Mouse (Mus musculus) intestine, embryonic 16.5 days (tissue): ENCODE results near the gene Tead2. TPM values are rescaled to one million over a fixed set of nuclear protein-coding genes. Genes with fewer than 3 reads are reported as not detected.
"Not testable (repeated sequence)": the region's sequence is repeated elsewhere in the genome, so short reads cannot be mapped to it uniquely, and the experiment has no call there.

ENCODE experiments used
- ATAC-seq: fragments of 200-750 bp; cut with Nextera tagmentation; 2 replicates; pipeline ENCODE4 v1.8.0; 2017; ENCODE audit warnings: moderate TSS enrichment, moderate library complexity
- H3K27ac ChIP-seq: fragments of 300-500 bp; sonication (generic); 2 replicates; pipeline ENCODE4 v1.5.1; 2014; ENCODE audit warnings: mild to moderate bottlenecking, low read length
- H3K27me3 ChIP-seq: fragments of 300-500 bp; sonication (generic); replicated peaks from 2 replicates; pipeline ENCODE4 v1.6.1; 2014; ENCODE audit warnings: low read length, control low read depth, mixed read lengths; ENCODE audit not compliant: control insufficient read depth, insufficient read depth
- H3K36me3 ChIP-seq: fragments of 300-500 bp; sonication (generic); 2 replicates; pipeline ENCODE4 v1.6.1; 2014; ENCODE audit warnings: low read length, control low read depth; ENCODE audit not compliant: control insufficient read depth, insufficient read depth
- H3K4me1 ChIP-seq: fragments of 300-500 bp; sonication (generic); 2 replicates; pipeline ENCODE4 v1.6.1; 2014; ENCODE audit warnings: low read length, control low read depth, mixed read lengths; ENCODE audit not compliant: control insufficient read depth, insufficient read depth
- H3K4me2 ChIP-seq: fragments of 300-500 bp; sonication (generic); 2 replicates; pipeline ENCODE4 v1.6.1; 2014; ENCODE audit warnings: low read depth, low read length, control low read depth
- H3K4me3 ChIP-seq: fragments of 300-500 bp; sonication (generic); 2 replicates; pipeline ENCODE4 v1.5.1; 2014; ENCODE audit warnings: mild to moderate bottlenecking, low read length
- H3K9ac ChIP-seq: fragments of 300-500 bp; sonication (generic); 2 replicates; pipeline ENCODE4 v1.6.1; 2014; ENCODE audit warnings: low read depth, low read length
- H3K9me3 ChIP-seq: fragments of 300-500 bp; sonication (generic); 2 replicates; pipeline ENCODE4 v1.6.1; 2016; ENCODE audit warnings: low read length, control low read depth; ENCODE audit not compliant: control insufficient read depth
- WGBS: fragments of 180-500 bp; shearing (Covaris S2); extraction: QIAGEN DNeasy Blood & Tissue Kit; methylation state at CpG from one replicate; pipeline ENCODE4 v1.1.7; 2014; 5-methylcytosine and 5-hydroxymethylcytosine counted together
- polyA plus RNA-seq: library from polyadenylated mRNA; unstranded; fragments of >200 nt; fragmentation: Nextera tagmentation; extraction: Ambion mirVana; gene quantifications from 2 replicates; pipeline ENCODE4 v1.2.1, GENCODE M21; 2015

Tead2 gene
- polyA plus RNA-seq: 69.6 and 82.1 TPM in 2 replicates

- H3K4me1 ChIP-seq: peaks cover 30% of the 10 kb centered on the region
- H3K27me3 ChIP-seq: peaks cover 15% of the 10 kb centered on the region
- peak within 1 kb of the TSS; percentile 89 for H3K27ac ChIP-seq
- H3K36me3 ChIP-seq: peaks cover 10% of the 10 kb centered on the region
- H3K9ac ChIP-seq: peak within 1 kb of the TSS; percentile 91
- under 1% methylated on average over 53 of the region's 55 CpGs for WGBS
- peak; percentile 64 for ATAC-seq
- H3K4me3 ChIP-seq: peak within 1 kb of the TSS; percentile 76
- H3K4me2 ChIP-seq: peak within 1 kb of the TSS; percentile 85
- no peaks in the 10 kb centered on the region for H3K9me3 ChIP-seq
Observed at GRCm38 (mm10) chr7:45215673-45216441, at the start of gene Tead2. TSS of gene Tead2 (plus strand) at chr7:45215753.

GRCm38 (mm10) chr7:45166950-45167401 is 48.6 kb upstream of the Tead2 start:
- peaks cover 19% of the 10 kb centered on the region for H3K9me3 ChIP-seq
- H3K9ac ChIP-seq: no peak overlapping the region
- no peak overlapping the region for H3K4me2 ChIP-seq
- no peak overlapping the region for H3K27ac ChIP-seq
- H3K4me3 ChIP-seq: no peak overlapping the region
- H3K27me3 ChIP-seq: peaks cover 68% of the 10 kb centered on the region
- 21% methylated on average over 8 of the region's 10 CpGs for WGBS
- no peak for ATAC-seq
- no peaks in the 10 kb centered on the region for H3K36me3 ChIP-seq
- peaks cover 7% of the 10 kb centered on the region for H3K4me1 ChIP-seq

- 3% methylated on average over 19 of the region's 19 CpGs for WGBS
- no peak overlapping the region for H3K4me2 ChIP-seq
- H3K27ac ChIP-seq: no peak overlapping the region
- H3K4me1 ChIP-seq: peaks cover 4% of the 10 kb centered on the region; the same call in 1 of the 2 replicates
- peaks cover 65% of the 10 kb centered on the region for H3K27me3 ChIP-seq
- H3K9me3 ChIP-seq: peaks cover 19% of the 10 kb centered on the region
- H3K9ac ChIP-seq: no peak overlapping the region
- no peak overlapping the region for H3K4me3 ChIP-seq
- no peaks in the 10 kb centered on the region for H3K36me3 ChIP-seq
- ATAC-seq: no peak
Observed at GRCm38 (mm10) chr7:45167761-45168445, 47.6 kb upstream of the Tead2 start.

GRCm38 (mm10) chr7:45168656-45169055 is 46.9 kb upstream of the Tead2 start:
- peaks cover 4% of the 10 kb centered on the region; the same call in 1 of the 2 replicates for H3K4me1 ChIP-seq
- no peak overlapping the region for H3K4me3 ChIP-seq
- H3K4me2 ChIP-seq: no peak overlapping the region
- H3K36me3 ChIP-seq: no peaks in the 10 kb centered on the region
- H3K9me3 ChIP-seq: peaks cover 19% of the 10 kb centered on the region
- peaks cover 57% of the 10 kb centered on the region for H3K27me3 ChIP-seq
- no peak overlapping the region for H3K9ac ChIP-seq
- 8% methylated on average over 24 of the region's 24 CpGs for WGBS
- H3K27ac ChIP-seq: no peak overlapping the region
- no peak for ATAC-seq

GRCm38 (mm10) chr7:45169495-45169894 is 46.1 kb upstream of the Tead2 start:
- Histone ChIP-seq H3K36me3 (no peaks in the 10 kb centered on the region), H3K27ac (no peak overlapping the region), H3K9ac (no peak overlapping the region), H3K9me3 (peaks cover 19% of the 10 kb centered on the region), H3K4me1 (no peaks in the 10 kb centered on the region), H3K4me3 (no peak overlapping the region), H3K4me2 (no peak overlapping the region), H3K27me3 (peaks cover 55% of the 10 kb centered on the region)
- ATAC-seq: no peak
- WGBS: 90% methylated on average over 3 of the region's 3 CpGs

- no peak for ATAC-seq
- peaks cover 19% of the 10 kb centered on the region for H3K9me3 ChIP-seq
- H3K36me3 ChIP-seq: no peaks in the 10 kb centered on the region
- H3K4me2 ChIP-seq: no peak overlapping the region
- 0 out of 2 replicates have a peak, but pooled peaks cover 8% of the 10 kb centered on the region for H3K4me1 ChIP-seq
- H3K4me3 ChIP-seq: no peak overlapping the region
- H3K27me3 ChIP-seq: peaks cover 59% of the 10 kb centered on the region
- no peak overlapping the region for H3K27ac ChIP-seq
- WGBS: 58% methylated on average over 7 of the region's 7 CpGs
- H3K9ac ChIP-seq: no peak overlapping the region
Observed at GRCm38 (mm10) chr7:45172974-45173373, 42.6 kb upstream of the Tead2 start.

GRCm38 (mm10) chr7:45173772-45174171 is 41.8 kb upstream of the Tead2 start:
- H3K36me3 ChIP-seq, H3K4me1 ChIP-seq, ATAC-seq, H3K9ac ChIP-seq, H3K4me2 ChIP-seq, H3K4me3 ChIP-seq, H3K27ac ChIP-seq: not testable (repeated sequence)
- 73% methylated on average over 1 of the region's 1 CpGs for WGBS
- peaks cover 59% of the 10 kb centered on the region for H3K27me3 ChIP-seq
- peaks cover 19% of the 10 kb centered on the region for H3K9me3 ChIP-seq

- Histone ChIP-seq H3K36me3 (no peaks in the 10 kb centered on the region), H3K27me3 (peaks cover 61% of the 10 kb centered on the region), H3K4me2 (no peak overlapping the region), H3K4me3 (peak overlapping the region; percentile 5; the same call in 1 of the 2 replicates), H3K9me3 (peaks cover 10% of the 10 kb centered on the region), H3K9ac (no peak overlapping the region), H3K27ac (no peak overlapping the region), H3K4me1 (0 out of 2 replicates have a peak, but pooled peaks cover 8% of the 10 kb centered on the region)
- whole genome bisulfite sequencing: 5% methylated on average over 29 of the region's 29 CpGs
- ATAC-seq: no peak; the same call in 1 of the 2 replicates
Observed at GRCm38 (mm10) chr7:45174567-45175280, 40.8 kb upstream of the Tead2 start.

- no peak overlapping the region for H3K9ac ChIP-seq
- H3K4me2 ChIP-seq: no peak overlapping the region
- no peak overlapping the region for H3K4me3 ChIP-seq
- ATAC-seq: no peak
- no peak overlapping the region for H3K27ac ChIP-seq
- peaks cover 64% of the 10 kb centered on the region for H3K27me3 ChIP-seq
- H3K4me1 ChIP-seq: 0 out of 2 replicates have a peak, but pooled peaks cover 8% of the 10 kb centered on the region
- WGBS: 4% methylated on average over 13 of the region's 13 CpGs
- peaks cover 4% of the 10 kb centered on the region; the same call in 1 of the 2 replicates for H3K9me3 ChIP-seq
- no peaks in the 10 kb centered on the region for H3K36me3 ChIP-seq
Observed at GRCm38 (mm10) chr7:45175398-45175797, 40.2 kb upstream of the Tead2 start.
